Mouse (Mus musculus): ENCODE measurements around the gene Gigyf1. TPM values are rescaled to one million over a fixed set of nuclear protein-coding genes. Genes with fewer than 3 reads are reported as not detected.

Gene Gigyf1
- polyA plus RNA-seq, 1 experiment: 40.3 TPM

DNA sequence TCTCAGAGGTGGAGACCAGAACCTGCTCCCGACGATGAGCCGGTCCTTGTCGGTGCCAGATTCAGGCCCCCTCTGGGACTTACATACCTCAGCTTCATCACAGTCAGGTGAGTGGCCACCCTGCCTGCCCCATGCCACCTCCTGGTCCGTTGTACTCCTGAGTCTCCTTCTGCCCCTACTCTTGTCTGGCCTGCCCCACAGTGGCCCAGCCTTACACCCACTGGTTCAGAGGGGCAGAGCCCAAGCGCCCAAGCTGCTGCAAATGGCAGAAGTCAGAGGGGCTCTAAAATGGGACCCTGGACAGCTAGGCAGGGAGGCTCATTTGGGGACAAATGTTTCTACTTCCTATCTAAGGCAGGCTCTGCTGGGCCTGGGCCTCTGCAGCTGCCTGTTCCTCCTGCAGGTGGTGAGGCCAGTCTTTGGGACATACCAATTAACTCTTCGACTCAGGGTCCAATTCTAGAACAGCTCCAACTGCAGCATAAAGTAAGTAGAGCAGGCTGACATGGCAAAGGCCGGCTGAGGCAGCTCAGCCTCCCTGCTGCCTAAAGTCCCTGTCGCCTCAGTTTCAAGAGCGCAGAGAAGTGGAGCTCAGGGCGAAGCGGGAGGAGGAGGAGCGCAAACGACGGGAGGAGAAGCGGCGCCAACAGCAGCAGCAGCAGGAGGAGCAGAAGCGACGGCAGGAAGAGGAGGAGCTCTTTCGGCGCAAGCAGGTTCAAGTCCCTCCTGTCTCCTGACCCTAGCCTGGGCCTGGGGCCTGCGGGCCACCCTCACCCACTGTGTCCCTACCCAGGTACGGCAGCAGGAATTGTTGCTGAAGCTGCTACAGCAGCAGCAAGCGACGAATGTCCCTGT, 5.3 kb downstream of the Gigyf1 start:
- Histone ChIP-seq H3K27me3 (ENCODE audit: control insufficient read depth, insufficient read depth, low read length) (no peaks in the 10 kb centered on the region), H3K4me1 (ENCODE audit: control insufficient read depth, insufficient read depth, insufficient read length) (no peaks in the 10 kb centered on the region), H3K36me3 (ENCODE audit: control insufficient read depth, insufficient read depth, low read length) (peaks cover 91% of the 10 kb centered on the region), H3K4me3 (ENCODE audit: extremely low read depth, insufficient read depth, insufficient read length) (no peak overlapping the region), H3K27ac (ENCODE audit: insufficient read depth, low read length) (no peak overlapping the region)
- TF ChIP-seq POLR2A (IDR thresholded peaks at IDR 0.05; ENCODE audit: low read depth, low read length): no peak
- TF ChIP-seq CTCF (IDR thresholded peaks at IDR 0.05; ENCODE audit: extremely low read depth, insufficient read depth, insufficient read length, insufficient replicate concordance): no peak
- WGBS: 89% methylated on average over 25 of the region's 25 CpGs
- no peak for DNase-seq (ENCODE audit: low read depth in 1 of 2, low spot score in 2 of 2)

- no peaks in the 10 kb centered on the region for H3K4me1 ChIP-seq (ENCODE audit: control insufficient read depth, insufficient read depth, insufficient read length)
- 90% methylated on average over 8 of the region's 8 CpGs for WGBS
- H3K27me3 ChIP-seq (ENCODE audit: control insufficient read depth, insufficient read depth, low read length): no peaks in the 10 kb centered on the region
- TF ChIP-seq CTCF (IDR thresholded peaks at IDR 0.05; ENCODE audit: extremely low read depth, insufficient read depth, insufficient read length, insufficient replicate concordance) (no peak), POLR2A (IDR thresholded peaks at IDR 0.05; ENCODE audit: low read depth, low read length) (no peak)
- H3K36me3 ChIP-seq (ENCODE audit: control insufficient read depth, insufficient read depth, low read length): peaks cover 93% of the 10 kb centered on the region
- DNase-seq (ENCODE audit: low read depth in 1 of 2, low spot score in 2 of 2): no peak
- no peak overlapping the region for H3K27ac ChIP-seq (ENCODE audit: insufficient read depth, low read length)
- H3K4me3 ChIP-seq (ENCODE audit: extremely low read depth, insufficient read depth, insufficient read length): no peak overlapping the region
Observed at GRCm38 (mm10) chr5:137524251-137524515, 5.8 kb downstream of the Gigyf1 start.

- Histone ChIP-seq H3K27ac (ENCODE audit: insufficient read depth, low read length) (no peak overlapping the region), H3K4me3 (ENCODE audit: extremely low read depth, insufficient read depth, insufficient read length) (no peak overlapping the region), H3K27me3 (ENCODE audit: control insufficient read depth, insufficient read depth, low read length) (no peaks in the 10 kb centered on the region), H3K4me1 (ENCODE audit: control insufficient read depth, insufficient read depth, insufficient read length) (no peaks in the 10 kb centered on the region), H3K36me3 (ENCODE audit: control insufficient read depth, insufficient read depth, low read length) (peaks cover 93% of the 10 kb centered on the region)
- TF ChIP-seq CTCF (IDR thresholded peaks at IDR 0.05; ENCODE audit: extremely low read depth, insufficient read depth, insufficient read length, insufficient replicate concordance): no peak
- no peak for TF ChIP-seq POLR2A (IDR thresholded peaks at IDR 0.05; ENCODE audit: low read depth, low read length)
- DNase-seq (ENCODE audit: low read depth in 1 of 2, low spot score in 2 of 2): no peak
- WGBS: 87% methylated on average over 13 of the region's 13 CpGs
Observed at GRCm38 (mm10) chr5:137524671-137525070, 6.3 kb downstream of the Gigyf1 start.

DNA sequence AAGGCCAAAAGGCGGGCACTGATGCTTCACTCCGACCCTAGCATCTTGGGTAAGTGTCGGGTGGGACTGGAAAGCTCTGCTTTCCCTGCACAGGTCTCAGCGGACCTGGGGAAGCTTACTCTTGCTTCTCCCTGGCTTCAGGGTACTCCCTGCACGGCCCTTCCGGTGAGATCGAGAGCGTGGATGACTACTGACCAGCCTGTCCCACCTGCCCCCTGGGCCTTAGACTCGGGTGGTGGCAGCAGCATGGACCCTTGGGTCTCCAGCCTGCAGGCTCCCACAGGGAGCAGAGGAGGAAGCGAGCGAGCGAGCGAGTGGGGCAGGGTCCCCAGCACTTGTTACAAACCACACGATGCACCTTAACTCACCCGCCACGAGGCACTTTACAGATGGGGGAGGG, 7.2 kb downstream of the Gigyf1 start:
- no peak overlapping the region for H3K27ac ChIP-seq (ENCODE audit: insufficient read depth, low read length)
- WGBS: 84% methylated on average over 16 of the region's 16 CpGs

DNA sequence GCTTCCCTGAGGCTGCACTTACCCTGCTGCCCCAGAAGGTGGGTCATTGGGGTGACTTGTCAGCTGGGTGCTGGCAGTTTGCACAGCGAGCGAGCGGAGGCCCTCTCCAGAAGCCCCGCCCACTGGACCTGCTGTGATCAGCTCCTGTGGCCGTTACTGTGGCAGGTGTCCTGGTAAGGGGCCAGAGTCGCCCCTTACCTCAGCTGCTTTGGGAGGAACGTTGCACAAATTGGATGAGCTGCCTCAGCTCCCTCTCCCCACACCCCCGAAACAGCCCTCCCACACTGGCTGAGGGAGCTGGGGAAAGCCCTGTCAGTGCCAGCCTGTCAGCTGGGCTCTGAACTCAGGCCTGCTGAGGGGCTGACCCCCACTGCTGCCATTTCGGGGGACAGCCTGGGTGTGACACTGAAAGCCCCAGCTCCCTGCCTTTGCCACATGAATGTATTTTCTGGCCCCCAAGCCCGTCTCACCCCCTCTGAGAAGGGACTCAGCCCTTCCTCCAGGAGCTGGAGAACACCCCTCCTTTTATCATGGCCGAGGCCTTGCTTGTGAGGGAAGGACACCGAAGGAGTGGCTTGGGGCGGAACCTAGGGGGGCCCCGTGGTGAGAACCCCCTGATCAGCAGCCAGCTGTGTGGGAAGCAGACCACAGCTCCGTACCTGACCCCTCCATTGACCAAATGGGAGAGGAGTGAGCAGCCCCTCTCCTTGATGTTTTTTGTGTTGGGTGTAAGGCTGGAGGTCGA, 8.0 kb downstream of the Gigyf1 start:
- no peak for DNase-seq (ENCODE audit: low read depth in 1 of 2, low spot score in 2 of 2)
- H3K4me3 ChIP-seq (ENCODE audit: extremely low read depth, insufficient read depth, insufficient read length): no peak overlapping the region
- no peaks in the 10 kb centered on the region for H3K27me3 ChIP-seq (ENCODE audit: control insufficient read depth, insufficient read depth, low read length)
- peaks cover 80% of the 10 kb centered on the region for H3K36me3 ChIP-seq (ENCODE audit: control insufficient read depth, insufficient read depth, low read length)
- H3K4me1 ChIP-seq (ENCODE audit: control insufficient read depth, insufficient read depth, insufficient read length): peaks cover 4% of the 10 kb centered on the region; the same call in 1 of the 2 replicates
- 0 out of 2 replicates have a peak overlapping the region, but pooled peaks have one; percentile 24 for H3K27ac ChIP-seq (ENCODE audit: insufficient read depth, low read length)
- WGBS: 50% methylated on average over 16 of the region's 16 CpGs
- TF ChIP-seq CTCF (IDR thresholded peaks at IDR 0.05; ENCODE audit: extremely low read depth, insufficient read depth, insufficient read length, insufficient replicate concordance) (no peak), POLR2A (IDR thresholded peaks at IDR 0.05; ENCODE audit: low read depth, low read length) (no peak)

More for the DNA sequence above, 7.2 kb downstream of the Gigyf1 start:
- TF ChIP-seq POLR2A (IDR thresholded peaks at IDR 0.05; ENCODE audit: low read depth, low read length) (no peak), CTCF (IDR thresholded peaks at IDR 0.05; ENCODE audit: extremely low read depth, insufficient read depth, insufficient read length, insufficient replicate concordance) (no peak)
- DNase-seq (ENCODE audit: low read depth in 1 of 2, low spot score in 2 of 2): no peak
- Histone ChIP-seq H3K4me3 (ENCODE audit: extremely low read depth, insufficient read depth, insufficient read length) (no peak overlapping the region), H3K36me3 (ENCODE audit: control insufficient read depth, insufficient read depth, low read length) (peaks cover 88% of the 10 kb centered on the region), H3K27me3 (ENCODE audit: control insufficient read depth, insufficient read depth, low read length) (no peaks in the 10 kb centered on the region), H3K4me1 (ENCODE audit: control insufficient read depth, insufficient read depth, insufficient read length) (peaks cover 4% of the 10 kb centered on the region; the same call in 1 of the 2 replicates)

GRCm38 (mm10) chr5:137527413-137527812, 9.1 kb downstream of the Gigyf1 start:
- H3K27me3 ChIP-seq (ENCODE audit: control insufficient read depth, insufficient read depth, low read length): no peaks in the 10 kb centered on the region
- TF ChIP-seq POLR2A (IDR thresholded peaks at IDR 0.05; ENCODE audit: low read depth, low read length): no peak
- no peak for TF ChIP-seq CTCF (IDR thresholded peaks at IDR 0.05; ENCODE audit: extremely low read depth, insufficient read depth, insufficient read length, insufficient replicate concordance)
- H3K4me3 ChIP-seq (ENCODE audit: extremely low read depth, insufficient read depth, insufficient read length): no peak overlapping the region
- no peak for DNase-seq (ENCODE audit: low read depth in 1 of 2, low spot score in 2 of 2)
- peaks cover 71% of the 10 kb centered on the region for H3K36me3 ChIP-seq (ENCODE audit: control insufficient read depth, insufficient read depth, low read length)
- no peak overlapping the region for H3K27ac ChIP-seq (ENCODE audit: insufficient read depth, low read length)
- peaks cover 4% of the 10 kb centered on the region; the same call in 1 of the 2 replicates for H3K4me1 ChIP-seq (ENCODE audit: control insufficient read depth, insufficient read depth, insufficient read length)
- 89% methylated on average over 1 of the region's 1 CpGs for WGBS
